Mouse (Mus musculus) inflammation-experienced regulatory T-cells, adult 6 months (primary cell): ENCODE data around the gene Pex14. TPM values are rescaled to one million over a fixed set of nuclear protein-coding genes. Genes with fewer than 3 reads are reported as not detected.

Experiments
- ATAC-seq: one replicate; pipeline ENCODE4 v1.8.0; 2017
- polyA plus RNA-seq, 3 experiments: library from polyadenylated mRNA; unstranded; fragments of 100-300 nt; shearing (Covaris generic); gene quantifications; one replicate each; pipeline ENCODE4 v1.2.1; 2017

The Pex14 gene
- polyA plus RNA-seq, 3 experiments from 2014 or later = 13.0 to 18.4 (median 14.2) TPM

- ATAC-seq = no peak
Observed at GRCm38 (mm10) chr4:148982274-148982673, 117.4 kb downstream of the Pex14 start.

DNA sequence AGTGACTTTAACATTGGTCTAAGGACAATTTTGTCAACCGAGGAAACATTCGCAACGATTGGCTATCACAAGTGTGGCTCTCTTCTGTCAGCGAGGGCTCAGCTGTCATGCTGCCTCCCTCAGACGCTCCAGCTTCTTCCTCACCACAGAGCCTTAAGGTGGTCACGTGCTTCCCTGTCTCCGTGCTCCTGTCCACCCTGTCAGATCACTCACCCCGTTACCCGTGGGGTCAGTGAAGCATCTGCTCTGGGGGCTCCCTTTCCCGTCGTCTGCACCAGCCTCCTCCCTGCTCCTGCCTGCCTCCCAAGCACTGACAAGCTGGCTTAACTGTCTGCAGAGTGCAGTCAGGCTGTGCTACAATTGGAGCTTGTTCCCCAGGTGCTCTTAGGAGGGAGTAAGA is 119.8 kb downstream of the Pex14 start:
- no peak for ATAC-seq

DNA sequence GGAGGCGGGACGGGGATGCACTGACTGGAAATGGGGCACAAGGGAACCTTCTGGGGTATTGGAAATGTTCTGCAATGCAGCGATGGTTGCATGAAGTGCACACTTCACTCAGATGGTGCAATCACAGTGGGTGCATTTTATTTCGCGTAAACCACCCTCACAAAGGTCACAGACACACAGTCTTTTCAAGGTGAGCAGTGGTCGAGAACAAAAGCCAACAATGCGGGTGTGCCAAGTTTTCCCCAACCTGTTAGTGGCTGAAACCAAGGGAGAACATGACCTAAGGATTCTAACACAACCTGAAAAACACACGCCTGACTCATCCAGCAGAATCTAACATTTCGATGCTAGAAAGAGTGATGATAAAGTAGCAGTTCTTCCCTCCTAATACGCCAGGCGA is 120.8 kb downstream of the Pex14 start:
- ATAC-seq = no peak

GRCm38 (mm10) chr4:148978221-148978855 is 121.3 kb downstream of the Pex14 start:
- ATAC-seq = no peak

- no peak for ATAC-seq
Observed at GRCm38 (mm10) chr4:148974833-148975232, 124.8 kb downstream of the Pex14 start.

DNA sequence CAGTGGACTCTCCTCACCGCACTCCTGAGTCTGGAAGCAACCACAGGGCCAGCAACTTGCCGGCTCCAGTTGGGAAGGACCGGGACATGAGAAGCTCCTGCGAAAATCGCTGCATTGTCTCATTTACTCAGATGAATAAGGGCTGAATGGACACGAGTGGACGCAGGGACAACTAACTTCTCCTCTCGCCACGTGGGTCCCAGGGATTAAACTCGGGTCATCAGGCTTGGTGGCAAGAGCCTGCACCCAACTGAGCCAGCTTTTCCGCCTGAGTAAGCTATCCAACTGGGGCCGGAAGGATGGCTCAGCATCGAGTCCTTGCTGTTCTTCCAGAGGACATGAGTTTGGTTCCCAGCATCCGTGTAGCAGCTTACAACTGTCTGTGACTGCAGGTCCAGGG is 126.3 kb downstream of the Pex14 start:
- no peak for ATAC-seq

- ATAC-seq = no peak
Observed at GRCm38 (mm10) chr4:148972707-148973106, 127.0 kb downstream of the Pex14 start.

DNA sequence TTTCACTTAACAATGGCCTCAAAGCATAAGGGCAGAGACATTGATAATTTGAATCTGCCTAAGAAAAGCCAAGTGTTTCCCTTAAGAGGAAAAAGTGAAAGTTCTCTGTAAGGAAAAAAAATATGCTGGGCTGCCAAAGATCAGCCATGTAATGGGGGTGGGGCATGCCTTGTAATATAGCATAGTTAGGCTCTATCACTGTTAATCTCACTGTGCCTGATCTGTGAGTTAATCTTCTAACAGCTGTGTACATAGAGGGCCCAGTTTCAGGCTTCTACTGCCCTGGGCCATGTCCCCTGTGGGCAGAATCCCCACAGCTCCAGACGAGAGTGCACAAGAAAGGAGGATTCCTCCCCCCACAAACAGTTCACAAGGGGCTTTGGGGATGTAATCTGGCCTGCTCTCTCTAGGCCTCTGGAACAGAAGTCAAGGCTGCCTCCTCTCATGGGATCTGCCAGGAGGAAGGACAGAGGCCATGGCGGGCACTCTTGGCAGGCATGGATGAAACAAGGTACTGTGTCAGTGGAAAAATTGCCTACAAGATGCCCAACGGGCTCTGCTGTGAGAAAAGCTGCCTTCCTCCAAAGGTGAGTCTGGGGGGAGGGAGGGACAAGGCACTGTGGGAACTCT is 127.9 kb downstream of the Pex14 start:
- ATAC-seq = no peak

DNA sequence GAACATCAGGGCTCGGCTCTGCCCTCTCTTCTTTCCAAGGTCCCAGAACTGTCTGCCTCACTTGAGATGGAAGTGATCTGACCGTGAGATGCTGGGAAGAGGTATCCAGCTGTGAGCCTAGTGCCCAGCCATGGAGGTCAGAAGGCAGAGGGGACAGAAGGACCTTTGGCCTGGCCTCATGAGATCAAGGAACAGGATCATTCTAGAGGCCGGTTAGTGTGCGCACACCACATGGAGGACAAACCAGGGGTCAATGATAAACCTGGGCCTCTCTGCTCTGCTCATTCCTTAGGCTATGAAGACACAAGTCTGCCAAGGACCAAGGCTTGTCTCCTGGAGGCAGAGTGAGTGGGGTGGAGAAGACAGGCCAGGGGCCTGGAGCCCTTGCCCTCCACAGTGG is 128.9 kb downstream of the Pex14 start:
- ATAC-seq = no peak

DNA sequence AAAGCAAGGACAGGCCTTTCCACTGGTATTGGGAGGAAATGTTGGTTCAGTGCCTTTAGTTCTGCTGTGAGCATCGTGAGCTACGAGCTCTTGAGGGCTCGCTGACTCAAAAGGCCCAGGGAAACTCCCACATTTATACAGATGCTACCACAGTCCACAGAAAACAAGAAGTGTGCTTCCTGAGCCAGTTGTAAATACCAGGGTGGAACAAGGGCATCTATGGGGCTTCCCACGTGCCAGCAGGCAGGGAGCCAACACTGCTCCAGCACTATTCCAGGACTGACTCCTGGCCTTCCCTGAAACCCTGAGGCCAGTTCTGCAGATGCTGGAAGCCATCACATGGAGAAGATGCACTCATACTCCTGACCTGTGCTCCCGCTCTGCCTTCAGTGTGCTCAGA is 130.1 kb downstream of the Pex14 start:
- no peak for ATAC-seq

GRCm38 (mm10) chr4:148968859-148969258 is 130.8 kb downstream of the Pex14 start:
- no peak for ATAC-seq

DNA sequence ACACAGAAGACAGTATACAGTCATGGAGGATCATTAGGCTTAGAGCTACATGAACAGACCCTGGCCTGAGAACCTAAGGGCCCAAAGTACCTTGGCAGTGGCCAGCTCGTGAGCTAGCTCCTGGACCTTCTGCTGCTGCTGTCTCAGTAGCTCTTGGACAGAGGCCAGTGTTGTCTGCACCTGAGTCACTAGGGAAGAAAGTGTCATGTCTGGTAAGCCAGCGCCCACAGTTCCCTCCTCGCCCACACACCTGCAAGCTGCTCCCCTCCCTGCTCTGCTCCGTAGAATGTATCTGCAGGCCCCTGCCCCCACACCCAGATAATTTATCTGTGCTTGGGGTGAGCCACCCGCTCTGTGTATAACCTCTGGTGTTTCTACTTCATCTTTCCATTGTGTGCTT is 133.5 kb downstream of the Pex14 start:
- no peak for ATAC-seq

GRCm38 (mm10) chr4:148964541-148965310 is 134.9 kb downstream of the Pex14 start:
- no peak for ATAC-seq

DNA sequence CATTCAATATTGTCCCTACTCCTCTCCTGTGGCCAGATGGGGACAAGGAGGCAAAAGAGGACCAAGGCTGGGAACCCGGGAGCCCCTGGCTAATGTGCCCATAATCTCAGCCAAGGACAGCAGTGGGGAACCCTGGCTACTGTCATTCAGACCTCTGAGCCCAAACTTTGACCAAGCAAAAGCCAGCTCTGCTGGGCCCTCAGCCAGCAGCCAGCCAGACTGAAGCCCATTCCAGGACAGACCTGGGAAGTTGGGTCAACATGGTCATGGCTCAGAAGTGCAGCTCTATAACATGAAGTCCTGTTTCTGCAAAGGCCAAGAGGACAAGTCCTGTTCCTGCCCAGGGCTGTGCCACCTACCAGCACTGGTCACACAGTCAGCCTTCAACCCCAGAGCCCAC is 137.6 kb downstream of the Pex14 start:
- ATAC-seq = no peak

- no peak for ATAC-seq
Observed at GRCm38 (mm10) chr4:148961081-148961480, 138.6 kb downstream of the Pex14 start.

- no peak for ATAC-seq
Observed at GRCm38 (mm10) chr4:148960011-148960410, 139.7 kb downstream of the Pex14 start.

GRCm38 (mm10) chr4:148955131-148955813 is 144.4 kb downstream of the Pex14 start:
- ATAC-seq = no peak

GRCm38 (mm10) chr4:148952328-148953222 is 147.1 kb downstream of the Pex14 start:
- no peak for ATAC-seq

GRCm38 (mm10) chr4:148951821-148952291 is 147.8 kb downstream of the Pex14 start:
- no peak for ATAC-seq

DNA sequence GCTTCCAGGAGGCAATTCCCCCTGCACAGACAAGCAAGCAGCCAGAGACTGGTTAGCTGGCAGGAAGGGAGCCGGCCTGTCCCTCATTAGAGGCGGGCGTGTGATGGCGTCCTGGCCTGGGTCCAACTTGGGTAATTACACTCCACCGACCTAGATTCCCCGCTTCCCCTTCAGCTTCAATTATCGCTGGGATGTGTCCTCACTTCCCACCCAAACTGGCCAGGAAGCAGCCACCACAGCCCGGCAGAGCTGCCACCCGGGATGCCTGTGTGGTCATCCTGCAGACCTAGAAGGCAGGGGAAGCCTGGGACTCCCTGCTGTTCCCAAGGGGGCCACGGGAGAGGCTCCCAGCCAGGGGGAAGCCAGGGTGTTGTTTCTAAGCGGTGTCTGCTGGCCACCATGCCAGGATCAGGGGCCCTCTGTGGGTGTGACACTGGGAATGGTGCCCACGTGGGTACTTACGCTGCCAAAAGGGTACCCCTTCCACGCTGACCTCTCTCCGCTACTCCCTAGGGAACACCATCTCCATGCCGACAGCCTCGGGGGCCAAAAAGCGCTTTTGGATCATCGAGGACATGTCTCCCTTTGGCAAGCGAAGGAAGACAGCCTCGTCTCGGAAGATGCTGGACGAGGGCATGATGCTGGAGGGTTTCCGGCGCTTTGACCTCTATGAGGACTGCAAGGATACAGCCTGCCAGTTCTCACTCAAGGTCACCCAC is 148.6 kb downstream of the Pex14 start:
- ATAC-seq = no peak

DNA sequence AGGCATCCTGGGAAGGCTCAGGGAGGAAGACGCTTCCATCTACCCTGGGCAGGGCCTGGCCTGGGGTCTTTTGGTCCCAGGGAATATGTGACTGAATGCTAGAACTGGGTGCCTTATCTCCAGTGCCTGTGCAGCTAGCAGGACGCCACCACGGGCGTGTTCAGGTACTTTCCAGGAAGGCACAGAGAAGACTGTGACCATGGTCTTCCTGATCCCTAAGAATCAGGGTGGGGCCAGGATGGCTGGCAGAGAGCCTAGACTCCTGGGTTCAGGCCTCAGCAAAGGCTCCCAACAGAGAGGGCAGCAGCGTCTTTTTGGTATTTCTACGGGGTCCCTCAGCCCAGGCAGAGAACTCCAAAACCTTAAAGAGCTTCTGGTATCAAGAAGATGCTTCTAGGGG is 149.2 kb downstream of the Pex14 start:
- no peak for ATAC-seq
